Mouse (Mus musculus): ENCODE data around the gene Gdf3. TPM values are rescaled to one million over a fixed set of nuclear protein-coding genes. Genes with fewer than 3 reads are reported as not detected.

The Gdf3 gene
- polyA plus RNA-seq, 1 experiment from 2014 or later, result 0.13 TPM

GRCm38 (mm10) chr6:122612426-122612825, 2.5 kb upstream of the Gdf3 start:
- 84% methylated on average over 4 of the region's 4 CpGs for WGBS
- no peak overlapping the region for H3K27ac ChIP-seq (ENCODE audit: low read depth, low read length)
- H3K4me3 ChIP-seq (ENCODE audit: low read depth, low read length), result no peak overlapping the region
- no peak overlapping the region for H3K9ac ChIP-seq (ENCODE audit: low read length)
- H3K4me2 ChIP-seq (ENCODE audit: low read depth), result no peak overlapping the region
- ATAC-seq (ENCODE audit: insufficient read depth, low FRiP score, low TSS enrichment) (no peak), DNase-seq (ENCODE audit: low spot score) (no peak)
- H3K9me3 ChIP-seq (ENCODE audit: control insufficient read depth, low read length), result no peaks in the 10 kb centered on the region
- H3K4me1 ChIP-seq (ENCODE audit: control insufficient read depth, insufficient read depth, low read length), result no peaks in the 10 kb centered on the region
- H3K36me3 ChIP-seq (ENCODE audit: control insufficient read depth, insufficient read depth, low read length), result no peaks in the 10 kb centered on the region
- H3K27me3 ChIP-seq (ENCODE audit: control insufficient read depth, insufficient read depth, low read length), result no peaks in the 10 kb centered on the region

- no peaks in the 10 kb centered on the region for H3K36me3 ChIP-seq (ENCODE audit: control insufficient read depth, insufficient read depth, low read length)
- WGBS, result 80% methylated on average over 9 of the region's 9 CpGs
- no peak overlapping the region for H3K4me2 ChIP-seq (ENCODE audit: low read depth)
- DNase-seq (ENCODE audit: low spot score), result no peak
- no peaks in the 10 kb centered on the region for H3K4me1 ChIP-seq (ENCODE audit: control insufficient read depth, insufficient read depth, low read length)
- no peak for ATAC-seq (ENCODE audit: insufficient read depth, low FRiP score, low TSS enrichment)
- no peak overlapping the region for H3K27ac ChIP-seq (ENCODE audit: low read depth, low read length)
- no peak overlapping the region for H3K9ac ChIP-seq (ENCODE audit: low read length)
- no peak overlapping the region for H3K4me3 ChIP-seq (ENCODE audit: low read depth, low read length)
- H3K27me3 ChIP-seq (ENCODE audit: control insufficient read depth, insufficient read depth, low read length), result no peaks in the 10 kb centered on the region
- H3K9me3 ChIP-seq (ENCODE audit: control insufficient read depth, low read length), result no peaks in the 10 kb centered on the region
Observed at GRCm38 (mm10) chr6:122609377-122609728, 534 bp downstream of the Gdf3 start.

GRCm38 (mm10) chr6:122608434-122609376, 1.2 kb downstream of the Gdf3 start:
- Histone ChIP-seq H3K4me2 (ENCODE audit: low read depth) (no peak overlapping the region), H3K9me3 (ENCODE audit: control insufficient read depth, low read length) (no peaks in the 10 kb centered on the region), H3K4me3 (ENCODE audit: low read depth, low read length) (no peak overlapping the region), H3K27ac (ENCODE audit: low read depth, low read length) (no peak overlapping the region), H3K4me1 (ENCODE audit: control insufficient read depth, insufficient read depth, low read length) (no peaks in the 10 kb centered on the region), H3K27me3 (ENCODE audit: control insufficient read depth, insufficient read depth, low read length) (no peaks in the 10 kb centered on the region), H3K9ac (ENCODE audit: low read length) (no peak overlapping the region), H3K36me3 (ENCODE audit: control insufficient read depth, insufficient read depth, low read length) (no peaks in the 10 kb centered on the region)
- no peak for ATAC-seq (ENCODE audit: insufficient read depth, low FRiP score, low TSS enrichment)
- 79% methylated on average over 10 of the region's 10 CpGs for WGBS
- no peak for DNase-seq (ENCODE audit: low spot score)

- WGBS, result 94% methylated on average over 12 of the region's 12 CpGs
- no peaks in the 10 kb centered on the region for H3K36me3 ChIP-seq (ENCODE audit: control insufficient read depth, insufficient read depth, low read length)
- H3K4me3 ChIP-seq (ENCODE audit: low read depth, low read length), result no peak overlapping the region
- H3K27me3 ChIP-seq (ENCODE audit: control insufficient read depth, insufficient read depth, low read length), result no peaks in the 10 kb centered on the region
- H3K9ac ChIP-seq (ENCODE audit: low read length), result no peak overlapping the region
- H3K4me2 ChIP-seq (ENCODE audit: low read depth), result no peak overlapping the region
- no peaks in the 10 kb centered on the region for H3K4me1 ChIP-seq (ENCODE audit: control insufficient read depth, insufficient read depth, low read length)
- ATAC-seq (ENCODE audit: insufficient read depth, low FRiP score, low TSS enrichment), result no peak
- no peak for DNase-seq (ENCODE audit: low spot score)
- H3K9me3 ChIP-seq (ENCODE audit: control insufficient read depth, low read length), result no peaks in the 10 kb centered on the region
- no peak overlapping the region for H3K27ac ChIP-seq (ENCODE audit: low read depth, low read length)
Observed at GRCm38 (mm10) chr6:122607700-122608099, 2.2 kb downstream of the Gdf3 start.

- no peak overlapping the region for H3K9ac ChIP-seq (ENCODE audit: low read length)
- H3K9me3 ChIP-seq (ENCODE audit: control insufficient read depth, low read length), result no peaks in the 10 kb centered on the region
- no peaks in the 10 kb centered on the region for H3K4me1 ChIP-seq (ENCODE audit: control insufficient read depth, insufficient read depth, low read length)
- no peak overlapping the region for H3K4me2 ChIP-seq (ENCODE audit: low read depth)
- 94% methylated on average over 11 of the region's 11 CpGs for WGBS
- DNase-seq (ENCODE audit: low spot score) (no peak), ATAC-seq (ENCODE audit: insufficient read depth, low FRiP score, low TSS enrichment) (no peak)
- no peaks in the 10 kb centered on the region for H3K27me3 ChIP-seq (ENCODE audit: control insufficient read depth, insufficient read depth, low read length)
- no peaks in the 10 kb centered on the region for H3K36me3 ChIP-seq (ENCODE audit: control insufficient read depth, insufficient read depth, low read length)
- no peak overlapping the region for H3K27ac ChIP-seq (ENCODE audit: low read depth, low read length)
- no peak overlapping the region for H3K4me3 ChIP-seq (ENCODE audit: low read depth, low read length)
Observed at GRCm38 (mm10) chr6:122606661-122607060, 3.2 kb downstream of the Gdf3 start.

- Histone ChIP-seq H3K4me1 (ENCODE audit: control insufficient read depth, insufficient read depth, low read length) (no peaks in the 10 kb centered on the region), H3K4me2 (ENCODE audit: low read depth) (no peak overlapping the region), H3K4me3 (ENCODE audit: low read depth, low read length) (no peak overlapping the region), H3K9me3 (ENCODE audit: control insufficient read depth, low read length) (no peaks in the 10 kb centered on the region), H3K9ac (ENCODE audit: low read length) (no peak overlapping the region), H3K27me3 (ENCODE audit: control insufficient read depth, insufficient read depth, low read length) (no peaks in the 10 kb centered on the region), H3K27ac (ENCODE audit: low read depth, low read length) (no peak overlapping the region), H3K36me3 (ENCODE audit: control insufficient read depth, insufficient read depth, low read length) (no peaks in the 10 kb centered on the region)
- DNase-seq (ENCODE audit: low spot score), result no peak
- ATAC-seq (ENCODE audit: insufficient read depth, low FRiP score, low TSS enrichment), result no peak
- 90% methylated on average over 8 of the region's 8 CpGs for WGBS
Observed at GRCm38 (mm10) chr6:122605483-122605882, 4.4 kb downstream of the Gdf3 start.

- Histone ChIP-seq H3K27ac (ENCODE audit: low read depth, low read length) (no peak overlapping the region), H3K4me3 (ENCODE audit: low read depth, low read length) (no peak overlapping the region), H3K4me2 (ENCODE audit: low read depth) (no peak overlapping the region), H3K27me3 (ENCODE audit: control insufficient read depth, insufficient read depth, low read length) (no peaks in the 10 kb centered on the region), H3K4me1 (ENCODE audit: control insufficient read depth, insufficient read depth, low read length) (no peaks in the 10 kb centered on the region), H3K36me3 (ENCODE audit: control insufficient read depth, insufficient read depth, low read length) (no peaks in the 10 kb centered on the region), H3K9me3 (ENCODE audit: control insufficient read depth, low read length) (no peaks in the 10 kb centered on the region), H3K9ac (ENCODE audit: low read length) (no peak overlapping the region)
- ATAC-seq (ENCODE audit: insufficient read depth, low FRiP score, low TSS enrichment) (no peak), DNase-seq (ENCODE audit: low spot score) (no peak)
Observed at GRCm38 (mm10) chr6:122604260-122604659, 5.6 kb downstream of the Gdf3 start.

- H3K9me3 ChIP-seq (ENCODE audit: control insufficient read depth, low read length), result no peaks in the 10 kb centered on the region
- 58% methylated on average over 1 of the region's 1 CpGs for WGBS
- no peak overlapping the region for H3K27ac ChIP-seq (ENCODE audit: low read depth, low read length)
- no peak for DNase-seq (ENCODE audit: low spot score)
- H3K4me2 ChIP-seq (ENCODE audit: low read depth), result no peak overlapping the region
- ATAC-seq (ENCODE audit: insufficient read depth, low FRiP score, low TSS enrichment), result no peak
- H3K36me3 ChIP-seq (ENCODE audit: control insufficient read depth, insufficient read depth, low read length), result no peaks in the 10 kb centered on the region
- H3K4me3 ChIP-seq (ENCODE audit: low read depth, low read length), result no peak overlapping the region
- H3K27me3 ChIP-seq (ENCODE audit: control insufficient read depth, insufficient read depth, low read length), result no peaks in the 10 kb centered on the region
- H3K9ac ChIP-seq (ENCODE audit: low read length), result no peak overlapping the region
- no peaks in the 10 kb centered on the region for H3K4me1 ChIP-seq (ENCODE audit: control insufficient read depth, insufficient read depth, low read length)
Observed at GRCm38 (mm10) chr6:122602992-122603322, 6.9 kb downstream of the Gdf3 start.

GRCm38 (mm10) chr6:122602242-122602991, 7.5 kb downstream of the Gdf3 start, which contains the start of gene Apobec1:
TSS of gene Apobec1 (minus strand) at chr6:122602444.
- Histone ChIP-seq H3K27me3 (ENCODE audit: control insufficient read depth, insufficient read depth, low read length) (no peaks in the 10 kb centered on the region), H3K9ac (ENCODE audit: low read length) (peak within 1 kb of the TSS; percentile 61), H3K4me3 (ENCODE audit: low read depth, low read length) (peak within 1 kb of the TSS; percentile 28), H3K27ac (ENCODE audit: low read depth, low read length) (no peak within 1 kb of the TSS), H3K4me2 (ENCODE audit: low read depth) (peak within 1 kb of the TSS; percentile 60), H3K36me3 (ENCODE audit: control insufficient read depth, insufficient read depth, low read length) (no peaks in the 10 kb centered on the region), H3K9me3 (ENCODE audit: control insufficient read depth, low read length) (no peaks in the 10 kb centered on the region), H3K4me1 (ENCODE audit: control insufficient read depth, insufficient read depth, low read length) (no peaks in the 10 kb centered on the region)
- DNase-seq (ENCODE audit: low spot score), result peak; percentile 61
- 8% methylated on average over 22 of the region's 22 CpGs for WGBS
- peak; percentile 65; the same call in 1 of the 2 replicates for ATAC-seq (ENCODE audit: insufficient read depth, low FRiP score, low TSS enrichment)

All from neural tube, embryonic 11.5 days (tissue).